Comparison of ENCODE assay signal across 8 mouse cellular contexts in the genomic region with DNA sequence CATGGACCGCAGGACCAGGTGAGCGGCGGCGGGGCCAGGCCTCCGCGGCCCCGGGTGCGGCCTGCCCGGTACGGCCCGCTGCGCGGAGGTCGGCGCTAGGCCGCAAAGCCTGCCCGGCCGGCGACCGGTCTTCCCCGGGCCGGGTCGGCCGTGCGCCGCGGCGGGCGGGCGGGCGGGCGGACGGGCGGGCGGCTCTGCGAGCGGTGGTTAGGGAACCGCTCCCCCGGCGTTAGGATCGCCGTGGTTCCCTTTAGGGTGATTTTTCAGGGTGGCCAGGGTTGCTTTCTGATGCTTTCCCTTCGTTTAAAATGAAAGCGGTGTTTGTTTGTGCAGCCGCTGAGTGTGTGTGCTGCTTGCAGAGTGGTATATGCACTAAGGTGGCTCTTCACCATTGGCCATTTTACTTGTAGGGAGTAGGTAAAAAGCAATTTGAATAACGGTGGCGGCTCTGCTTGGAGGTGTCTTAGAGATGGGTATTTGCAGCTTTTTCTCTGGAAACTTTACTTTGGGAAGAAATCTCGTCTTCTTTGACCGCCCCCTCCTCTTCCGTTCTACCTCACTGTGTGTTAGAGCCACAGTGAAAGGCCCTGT. TPM values are rescaled to one million over a fixed set of nuclear protein-coding genes. Genes with fewer than 3 reads are reported as not detected.
DNase-seq lines count a peak whose midpoint lies in the region.

No protein-coding gene starts in this region.

- no peaks in the 10 kb centered on the region for H3K9me3 ChIP-seq in erythroblast, embryonic 14.5 days (ENCODE audit: control insufficient read depth, low read length)
- no peaks in the 10 kb centered on the region for H3K9me3 ChIP-seq in megakaryocyte, embryonic 14.5 days

- peak overlapping the region; percentile 80 for H3K4me3 ChIP-seq in erythroblast, embryonic 14.5 days (replicated peaks)
- H3K4me3 ChIP-seq in megakaryocyte, embryonic 14.5 days (replicated peaks) = peak overlapping the region; percentile 95

- peak; percentile 57 for DNase-seq in adrenal gland, adult 2 months
- no peak for DNase-seq in adrenal gland, adult 8-10 months
- peak; percentile 47 to 67 for DNase-seq in adrenal gland, postnatal 36 days
- DNase-seq in heart, postnatal 25 days (ENCODE audit: low spot score) = peak; percentile 21
- DNase-seq in layer of hippocampus, postnatal 14 days (ENCODE audit: low spot score in 2 of 2) = peak; percentile 32 to 48
- DNase-seq in right cerebral cortex, postnatal 14 days = peak; percentile 26

- intact Hi-C loops in heart, postnatal 25 days (cut with DNase I) = loop anchor here (5.0 to 10.0 kb wide), 4 partner anchors 49 to 122 kb away; partner anchors contain the start of gene 2310009B15Rik

- peaks cover 6% of the 10 kb centered on the region for H3K27me3 ChIP-seq in erythroblast, embryonic 14.5 days (ENCODE audit: control insufficient read depth)
- H3K27me3 ChIP-seq in megakaryocyte, embryonic 14.5 days (replicated peaks) = no peaks in the 10 kb centered on the region

- peaks cover 16% of the 10 kb centered on the region for H3K4me1 ChIP-seq in erythroblast, embryonic 14.5 days (ENCODE audit: control insufficient read depth)
- H3K4me1 ChIP-seq in megakaryocyte, embryonic 14.5 days = peaks cover 42% of the 10 kb centered on the region

- peaks cover 3% of the 10 kb centered on the region; the same call in 1 of the 2 replicates for H3K36me3 ChIP-seq in erythroblast, embryonic 14.5 days (ENCODE audit: control insufficient read depth)
- H3K36me3 ChIP-seq in megakaryocyte, embryonic 14.5 days (replicated peaks; ENCODE audit: low read length) = peaks cover 23% of the 10 kb centered on the region

RNA-seq across cellular contexts. Expression of gene Dennd1b, which starts 0.7 kb away (rescaled TPM):
- 10 to 100 TPM; 22.0 to 26.3 TPM for total RNA-seq in adrenal gland, adult 2 months (2021)
- 3.3 and 3.4 TPM in 2 replicates for polyA plus RNA-seq in adrenal gland, adult 2 months (2012; rRNA removed)
- 10 to 100 TPM; 26.2 to 36.5 (median 28.1) TPM for total RNA-seq in adrenal gland, adult 8-10 months (2022)
- total RNA-seq in adrenal gland, postnatal 36 days (2021) = 10 to 100 TPM; 24.0 to 27.9 TPM
- polyA plus RNA-seq in erythroblast, embryonic 14.5 days (2012) = 0.01 TPM in 1 of 2 replicates, not detected in the other
- total RNA-seq in heart, postnatal 25 days (2021) = 10 to 100 TPM; 22.6 to 23.2 TPM
- total RNA-seq in layer of hippocampus, postnatal 14 days (2021) = 10 to 100 TPM; 25.4 to 25.7 TPM
- polyA plus RNA-seq in megakaryocyte, embryonic 14.5 days (2012; ENCODE audit: insufficient read depth, low replicate concordance) = 0.79 TPM in 1 of 2 replicates, not detected in the other
